Mouse (Mus musculus) left cerebral cortex, adult 2 months (tissue): ENCODE results near the gene Fbxo31. TPM values are rescaled to one million over a fixed set of nuclear protein-coding genes. Genes with fewer than 3 reads are reported as not detected.

Experiments
- DNase-seq, 2 experiments: peaks; one replicate each; pipeline ENCODE4 v3.0.0; 2021 to 2022; ENCODE audit warnings: low spot score in 2 of 2, mixed read lengths in 1 of 2; ENCODE audit errors: extremely low spot score in 1 of 2
- H3K27ac ChIP-seq: fragments of 200-600 bp; 2 replicates; pipeline ENCODE4 v1.8.1; 2022
- H3K4me3 ChIP-seq: fragments of 200-600 bp; 2 replicates; pipeline ENCODE4 v1.8.1; 2022
- CTCF ChIP-seq: fragments of 200-600 bp; IDR thresholded peaks from 2 replicates; pipeline ENCODE4 v1.8.1; 2022; ENCODE audit warnings: antibody characterized with exemption, mild to moderate bottlenecking, moderate library complexity
- intact Hi-C: fragments of 180-260 bp; cut with DNase I; formaldehyde crosslinking; loops from one replicate; pipeline ENCODE4 v1.15.1; 2025
- total RNA-seq, 2 experiments: library from RNA; stranded (reverse); gene quantifications; 2 replicates each; pipeline ENCODE4 v1.2.3; 2021

Fbxo31 gene
- total RNA-seq, 2 experiments from 2014 or later = 97.8 to 104 TPM

- Histone ChIP-seq H3K4me3 (peak overlapping the region; percentile 61), H3K27ac (peak overlapping the region; percentile 98)
- intact Hi-C loops = no loop called here
- no peak; the same call in 1 of the 2 replicates for TF ChIP-seq CTCF
- peak; percentile 99 to 100 for DNase-seq
Observed at GRCm38 (mm10) chr8:121585159-121585825, 6.7 kb upstream of the Fbxo31 start.

GRCm38 (mm10) chr8:121584730-121585129 is 6.1 kb upstream of the Fbxo31 start:
- peak overlapping the region; percentile 61 for H3K4me3 ChIP-seq
- peak overlapping the region; percentile 98; the same call in 1 of the 2 replicates for H3K27ac ChIP-seq
- intact Hi-C loops = no loop called here

DNA sequence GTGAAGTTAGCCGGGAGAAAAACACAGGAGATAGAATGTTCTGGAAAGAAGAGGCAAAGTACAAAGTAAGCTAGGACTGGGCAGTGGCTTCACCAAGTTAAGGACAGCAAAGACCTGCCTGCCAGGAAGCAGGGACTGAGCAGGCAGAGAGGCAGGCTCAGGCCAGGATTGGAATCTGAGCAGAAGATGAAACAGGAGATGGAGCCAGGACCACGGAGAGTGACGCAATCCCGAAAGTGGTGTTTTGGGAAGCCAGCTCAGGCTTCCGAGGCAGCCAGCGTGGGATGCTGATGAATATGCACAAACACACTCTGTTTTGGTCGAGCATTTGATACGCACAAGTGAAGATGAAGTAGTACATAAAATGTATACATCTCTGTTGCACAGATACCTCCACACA is 5.0 kb upstream of the Fbxo31 start:
- TF ChIP-seq CTCF = no peak
- intact Hi-C loops = no loop called here
- no peak for DNase-seq
- H3K4me3 ChIP-seq = no peak overlapping the region
- no peak overlapping the region for H3K27ac ChIP-seq

More at GRCm38 (mm10) chr8:121584730-121585129, 6.1 kb upstream of the Fbxo31 start:
- DNase-seq = no peak
- TF ChIP-seq CTCF = no peak

- Histone ChIP-seq H3K27ac (no peak overlapping the region), H3K4me3 (no peak overlapping the region)
- intact Hi-C loops = no loop called here
- DNase-seq = no peak
- TF ChIP-seq CTCF = no peak
Observed at GRCm38 (mm10) chr8:121580465-121580864, 1.9 kb upstream of the Fbxo31 start.

GRCm38 (mm10) chr8:121577751-121578675 is 593 bp downstream of the Fbxo31 start:
- no peak for TF ChIP-seq CTCF
- DNase-seq = no peak
- peak overlapping the region; percentile 61 for H3K4me3 ChIP-seq
- peak overlapping the region; percentile 80 for H3K27ac ChIP-seq
- intact Hi-C loops = loop anchor here (2.0 kb wide), 1 partner anchor 31 kb away; no protein-coding TSS in a partner anchor

DNA sequence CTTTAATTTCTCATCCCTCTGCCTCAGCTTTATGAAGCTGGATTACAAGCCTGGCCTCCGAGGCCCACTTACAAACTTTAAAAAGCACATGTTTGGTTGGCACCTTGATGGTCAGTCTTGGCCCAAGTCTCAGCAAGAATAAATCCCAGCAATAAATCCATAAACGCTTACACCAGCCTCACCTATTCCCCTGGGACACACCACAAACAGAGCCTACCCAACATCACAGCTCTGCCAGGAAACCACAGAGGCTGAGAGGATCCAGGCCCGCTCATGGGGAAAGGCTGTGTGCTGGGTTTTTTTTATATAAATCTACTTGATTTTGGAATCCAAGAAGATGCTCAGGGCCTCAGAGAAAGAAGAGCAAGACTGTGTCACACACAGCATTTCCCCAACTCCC is 2.9 kb downstream of the Fbxo31 start:
- DNase-seq = no peak
- Histone ChIP-seq H3K27ac (no peak overlapping the region), H3K4me3 (no peak overlapping the region)
- intact Hi-C loops = no loop called here
- TF ChIP-seq CTCF = no peak

DNA sequence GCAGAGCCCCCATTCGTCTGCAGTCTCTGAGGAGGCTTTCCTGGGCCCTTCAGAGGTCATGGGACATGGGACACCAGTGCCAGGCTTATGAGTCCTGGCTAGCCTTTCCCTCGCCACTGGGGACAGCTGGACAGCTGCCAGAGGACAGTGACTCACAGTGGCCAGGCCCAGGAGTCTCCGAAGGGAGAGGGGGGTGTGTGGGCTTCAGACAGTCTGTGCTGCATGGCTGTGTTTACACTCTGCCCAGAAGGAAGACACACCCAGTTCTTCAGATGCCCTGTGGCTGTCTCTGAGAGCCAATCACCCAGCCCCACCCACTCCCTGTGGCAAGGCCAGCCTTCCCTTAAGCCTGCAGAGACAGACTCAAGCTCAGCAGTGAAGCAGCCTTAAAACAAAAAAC is 5.3 kb downstream of the Fbxo31 start:
- no peak; the same call in 1 of the 2 replicates for TF ChIP-seq CTCF
- intact Hi-C loops = no loop called here
- Histone ChIP-seq H3K4me3 (no peak overlapping the region), H3K27ac (no peak overlapping the region)
- DNase-seq = no peak

GRCm38 (mm10) chr8:121572121-121572520 is 6.5 kb downstream of the Fbxo31 start:
- intact Hi-C loops = no loop called here
- Histone ChIP-seq H3K4me3 (no peak overlapping the region), H3K27ac (no peak overlapping the region)
- TF ChIP-seq CTCF = no peak
- DNase-seq = no peak

DNA sequence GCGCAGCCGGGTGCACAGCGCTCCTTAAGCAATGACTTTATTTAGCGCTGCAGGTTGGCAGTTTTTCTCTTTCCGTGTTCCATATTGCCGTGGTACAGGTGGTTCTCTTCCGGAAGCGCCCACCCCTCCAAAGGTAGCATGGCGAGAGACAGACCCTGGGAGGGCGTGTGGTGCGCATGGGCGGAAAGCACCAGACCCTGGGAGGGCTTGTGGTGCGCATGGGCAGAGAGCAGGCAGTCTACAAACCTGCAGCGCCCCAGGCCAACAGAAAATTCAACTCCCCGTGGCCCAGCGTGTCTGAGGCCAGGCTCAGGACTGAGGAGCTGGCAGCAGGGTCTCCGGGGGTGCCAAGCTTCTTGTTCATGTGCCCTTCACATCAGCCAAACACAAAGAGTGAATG is 7.8 kb downstream of the Fbxo31 start:
- Histone ChIP-seq H3K27ac (peak overlapping the region; percentile 76), H3K4me3 (no peak overlapping the region)
- intact Hi-C loops = no loop called here
- TF ChIP-seq CTCF = no peak
- no peak for DNase-seq

GRCm38 (mm10) chr8:121570335-121570734 is 8.3 kb downstream of the Fbxo31 start:
- intact Hi-C loops = no loop called here
- Histone ChIP-seq H3K27ac (peak overlapping the region; percentile 76), H3K4me3 (no peak overlapping the region)
- TF ChIP-seq CTCF = no peak
- DNase-seq = peak in 1 of 2 experiments; percentile 47

GRCm38 (mm10) chr8:121568321-121568720 is 10.3 kb downstream of the Fbxo31 start:
- intact Hi-C loops = no loop called here
- no peak for TF ChIP-seq CTCF
- Histone ChIP-seq H3K4me3 (no peak overlapping the region), H3K27ac (no peak overlapping the region)
- no peak for DNase-seq

- intact Hi-C loops = no loop called here
- no peak for DNase-seq
- no peak overlapping the region for H3K4me3 ChIP-seq
- H3K27ac ChIP-seq = no peak overlapping the region
- TF ChIP-seq CTCF = no peak
Observed at GRCm38 (mm10) chr8:121563701-121564100, 14.9 kb downstream of the Fbxo31 start.
